Mouse (Mus musculus) heart, embryonic 10.5 days (tissue): ENCODE measurements around the gene Kcnmb3. TPM values are rescaled to one million over a fixed set of nuclear protein-coding genes. Genes with fewer than 3 reads are reported as not detected.

Source experiments
- DNase-seq: peaks from one replicate; pipeline ENCODE4 v3.0.0-alpha.2; 2017; ENCODE audit warnings: low spot score
- H3K27ac ChIP-seq: fragments of 300-500 bp; sonication (generic); 2 replicates; pipeline ENCODE4 v1.5.1; 2016; ENCODE audit warnings: mild to moderate bottlenecking
- H3K27me3 ChIP-seq: fragments of 300-500 bp; sonication (generic); 2 replicates; pipeline ENCODE4 v1.6.1; 2016; ENCODE audit warnings: mild to moderate bottlenecking; ENCODE audit not compliant: poor library complexity, insufficient read depth, severe bottlenecking
- H3K36me3 ChIP-seq: fragments of 300-500 bp; sonication (generic); 2 replicates; pipeline ENCODE4 v1.6.1; 2016; ENCODE audit warnings: mild to moderate bottlenecking, moderate library complexity
- H3K4me1 ChIP-seq: fragments of 300-500 bp; sonication (generic); 2 replicates; pipeline ENCODE4 v1.6.1; 2016; ENCODE audit warnings: mild to moderate bottlenecking
- H3K4me3 ChIP-seq: fragments of 300-500 bp; sonication (generic); 2 replicates; pipeline ENCODE4 v1.5.1; 2016; ENCODE audit warnings: mild to moderate bottlenecking, moderate library complexity
- H3K9me3 ChIP-seq: fragments of 300-500 bp; sonication (generic); 2 replicates; pipeline ENCODE4 v1.6.1; 2016; ENCODE audit warnings: mild to moderate bottlenecking, moderate library complexity
- WGBS: fragments of 180-500 bp; shearing (Covaris S2); methylation state at CpG from one replicate; pipeline ENCODE4 v1.1.7; 2016; 5-methylcytosine and 5-hydroxymethylcytosine counted together
- polyA plus RNA-seq: library from polyadenylated mRNA; unstranded; fragments of >200 nt; fragmentation: Nextera tagmentation; extraction: Ambion mirVana; gene quantifications from 2 replicates; pipeline ENCODE4 v1.2.1, GENCODE M21; 2016

The Kcnmb3 gene
- polyA plus RNA-seq = not detected in 2 replicates

GRCm38 (mm10) chr3:32492097-32493090, at the start of gene Kcnmb3:
Gene Kcnmb3 (minus strand): TSS chr3:32492231.
- H3K4me3 ChIP-seq = no peak within 1 kb of the TSS
- 0 out of 2 replicates have a peak, but pooled peaks cover 4% of the 10 kb centered on the region for H3K4me1 ChIP-seq
- peak; percentile 36 for DNase-seq
- no peak within 1 kb of the TSS for H3K27ac ChIP-seq
- no peaks in the 10 kb centered on the region for H3K27me3 ChIP-seq
- WGBS = 72% methylated on average over 11 of the region's 11 CpGs
- H3K9me3 ChIP-seq = no peaks in the 10 kb centered on the region
- no peaks in the 10 kb centered on the region for H3K36me3 ChIP-seq

GRCm38 (mm10) chr3:32538091-32538490, 46.1 kb upstream of the Kcnmb3 start:
- Histone ChIP-seq H3K9me3 (no peaks in the 10 kb centered on the region), H3K4me3 (no peak overlapping the region), H3K4me1 (no peaks in the 10 kb centered on the region), H3K27ac (no peak overlapping the region), H3K27me3 (no peaks in the 10 kb centered on the region), H3K36me3 (peaks cover 87% of the 10 kb centered on the region)
- no peak for DNase-seq
- whole genome bisulfite sequencing = 86% methylated on average over 5 of the region's 5 CpGs

- no peak overlapping the region for H3K4me3 ChIP-seq
- H3K9me3 ChIP-seq = no peaks in the 10 kb centered on the region
- H3K36me3 ChIP-seq = peaks cover 86% of the 10 kb centered on the region
- DNase-seq = no peak
- no peak overlapping the region for H3K27ac ChIP-seq
- no peaks in the 10 kb centered on the region for H3K4me1 ChIP-seq
- WGBS = 88% methylated on average over 1 of the region's 1 CpGs
- H3K27me3 ChIP-seq = no peaks in the 10 kb centered on the region
Observed at GRCm38 (mm10) chr3:32537556-32537955, 45.5 kb upstream of the Kcnmb3 start.

GRCm38 (mm10) chr3:32535692-32536091, 43.7 kb upstream of the Kcnmb3 start:
- H3K4me1 ChIP-seq = no peaks in the 10 kb centered on the region
- WGBS = 47% methylated on average over 1 of the region's 1 CpGs
- DNase-seq = no peak
- H3K36me3 ChIP-seq = peaks cover 85% of the 10 kb centered on the region
- no peaks in the 10 kb centered on the region for H3K27me3 ChIP-seq
- no peaks in the 10 kb centered on the region for H3K9me3 ChIP-seq
- H3K4me3 ChIP-seq = no peak overlapping the region
- H3K27ac ChIP-seq = no peak overlapping the region

GRCm38 (mm10) chr3:32530041-32530440, 38.0 kb upstream of the Kcnmb3 start:
- peak overlapping the region; percentile 84 for H3K4me3 ChIP-seq
- no peak for DNase-seq
- H3K27me3 ChIP-seq = no peaks in the 10 kb centered on the region
- WGBS = 14% methylated on average over 5 of the region's 5 CpGs
- H3K36me3 ChIP-seq = peaks cover 39% of the 10 kb centered on the region
- peak overlapping the region; percentile 93 for H3K27ac ChIP-seq
- peaks cover 7% of the 10 kb centered on the region; the same call in 1 of the 2 replicates for H3K9me3 ChIP-seq
- H3K4me1 ChIP-seq = no peaks in the 10 kb centered on the region

GRCm38 (mm10) chr3:32529303-32529898, 37.4 kb upstream of the Kcnmb3 start, which contains the start of gene Mfn1:
Gene Mfn1 (plus strand): TSS chr3:32529465.
- no peaks in the 10 kb centered on the region for H3K27me3 ChIP-seq
- DNase-seq = peak; percentile 98
- peaks cover 7% of the 10 kb centered on the region; the same call in 1 of the 2 replicates for H3K9me3 ChIP-seq
- H3K4me3 ChIP-seq = peak within 1 kb of the TSS; percentile 84
- under 1% methylated on average over 47 of the region's 47 CpGs for WGBS
- H3K27ac ChIP-seq = peak within 1 kb of the TSS; percentile 93
- no peaks in the 10 kb centered on the region for H3K4me1 ChIP-seq
- H3K36me3 ChIP-seq = peaks cover 33% of the 10 kb centered on the region

- Histone ChIP-seq H3K4me3 (no peak overlapping the region), H3K36me3 (peaks cover 31% of the 10 kb centered on the region), H3K9me3 (peaks cover 7% of the 10 kb centered on the region; the same call in 1 of the 2 replicates), H3K4me1 (no peaks in the 10 kb centered on the region), H3K27ac (no peak overlapping the region), H3K27me3 (no peaks in the 10 kb centered on the region)
- DNase-seq = no peak
- 89% methylated on average over 4 of the region's 4 CpGs for WGBS
Observed at GRCm38 (mm10) chr3:32527181-32527580, 35.1 kb upstream of the Kcnmb3 start.

- Histone ChIP-seq H3K4me1 (peaks cover 16% of the 10 kb centered on the region; the same call in 1 of the 2 replicates), H3K4me3 (no peak overlapping the region), H3K27ac (no peak overlapping the region), H3K9me3 (no peaks in the 10 kb centered on the region), H3K36me3 (peaks cover 37% of the 10 kb centered on the region), H3K27me3 (no peaks in the 10 kb centered on the region)
- no peak for DNase-seq
Observed at GRCm38 (mm10) chr3:32513528-32513927, 21.5 kb upstream of the Kcnmb3 start.

- Histone ChIP-seq H3K36me3 (peaks cover 31% of the 10 kb centered on the region), H3K4me3 (no peak overlapping the region), H3K27ac (no peak overlapping the region), H3K4me1 (peaks cover 16% of the 10 kb centered on the region; the same call in 1 of the 2 replicates), H3K27me3 (no peaks in the 10 kb centered on the region), H3K9me3 (no peaks in the 10 kb centered on the region)
- WGBS = 89% methylated on average over 7 of the region's 7 CpGs
- no peak for DNase-seq
Observed at GRCm38 (mm10) chr3:32512686-32513284, 20.8 kb upstream of the Kcnmb3 start.

GRCm38 (mm10) chr3:32511191-32511550, 19.1 kb upstream of the Kcnmb3 start:
- Histone ChIP-seq H3K4me1 (peaks cover 16% of the 10 kb centered on the region; the same call in 1 of the 2 replicates), H3K27me3 (no peaks in the 10 kb centered on the region), H3K36me3 (peaks cover 16% of the 10 kb centered on the region), H3K27ac (peak overlapping the region; percentile 99), H3K4me3 (peak overlapping the region; percentile 89), H3K9me3 (no peaks in the 10 kb centered on the region)
- 4% methylated on average over 13 of the region's 13 CpGs for WGBS
- no peak for DNase-seq

GRCm38 (mm10) chr3:32510375-32511190, 18.6 kb upstream of the Kcnmb3 start:
- Histone ChIP-seq H3K27ac (peak overlapping the region; percentile 99), H3K27me3 (no peaks in the 10 kb centered on the region)
- under 1% methylated on average over 69 of the region's 69 CpGs for WGBS

More at GRCm38 (mm10) chr3:32510375-32511190, 18.6 kb upstream of the Kcnmb3 start:
- Histone ChIP-seq H3K4me1 (peaks cover 16% of the 10 kb centered on the region; the same call in 1 of the 2 replicates), H3K9me3 (no peaks in the 10 kb centered on the region), H3K4me3 (peak overlapping the region; percentile 89), H3K36me3 (peaks cover 10% of the 10 kb centered on the region; the same call in 1 of the 2 replicates)
- peak; percentile 98 for DNase-seq
